Mouse (Mus musculus): ENCODE measurements at regions not wholly inside any gene's neighbourhood (a gene's known extent, or its start where the extent isn't known, plus 50 kb on each side); places are given as distances from the start of the nearest gene placed in this dataset.

- no peak for DNase-seq (ENCODE audit: low spot score)
- Histone ChIP-seq H3K36me3 (replicated peaks) (no peaks in the 10 kb centered on the region), H3K4me1 (no peaks in the 10 kb centered on the region), H3K9me3 (no peaks in the 10 kb centered on the region), H3K27me3 (replicated peaks; ENCODE audit: low read depth, poor library complexity, severe bottlenecking) (no peaks in the 10 kb centered on the region), H3K27ac (replicated peaks) (no peak overlapping the region), H3K4me3 (no peak overlapping the region)
Measured at GRCm38 (mm10) chr2:143332071-143332470, 213.9 kb upstream of the Pcsk2 start.

GRCm38 (mm10) chr2:143340364-143340763, 205.6 kb upstream of the Pcsk2 start:
- Histone ChIP-seq H3K4me3 (no peak overlapping the region), H3K27ac (replicated peaks) (no peak overlapping the region), H3K4me1 (no peaks in the 10 kb centered on the region), H3K9me3 (no peaks in the 10 kb centered on the region), H3K27me3 (replicated peaks; ENCODE audit: low read depth, poor library complexity, severe bottlenecking) (no peaks in the 10 kb centered on the region), H3K36me3 (replicated peaks) (no peaks in the 10 kb centered on the region)
- DNase-seq (ENCODE audit: low spot score), result no peak
- 79% methylated on average over 5 of the region's 5 CpGs for WGBS

GRCm38 (mm10) chr2:143364193-143364592, 181.8 kb upstream of the Pcsk2 start:
- Histone ChIP-seq H3K9me3 (no peaks in the 10 kb centered on the region), H3K4me3 (no peak overlapping the region), H3K36me3 (replicated peaks) (no peaks in the 10 kb centered on the region), H3K27me3 (replicated peaks; ENCODE audit: low read depth, poor library complexity, severe bottlenecking) (no peaks in the 10 kb centered on the region), H3K27ac (replicated peaks) (no peak overlapping the region), H3K4me1 (no peaks in the 10 kb centered on the region)
- WGBS, result 88% methylated on average over 6 of the region's 6 CpGs
- no peak for DNase-seq (ENCODE audit: low spot score)

- DNase-seq (ENCODE audit: low spot score), result no peak
- H3K9me3 ChIP-seq, result no peaks in the 10 kb centered on the region
- no peak overlapping the region for H3K27ac ChIP-seq (replicated peaks)
- no peaks in the 10 kb centered on the region for H3K36me3 ChIP-seq (replicated peaks)
- H3K4me3 ChIP-seq, result no peak overlapping the region
- H3K27me3 ChIP-seq (replicated peaks; ENCODE audit: low read depth, poor library complexity, severe bottlenecking), result no peaks in the 10 kb centered on the region
- H3K4me1 ChIP-seq, result no peaks in the 10 kb centered on the region
- WGBS, result 94% methylated on average over 5 of the region's 5 CpGs
Measured at GRCm38 (mm10) chr2:143365976-143366375, 180.0 kb upstream of the Pcsk2 start.

All from embryonic facial prominence, embryonic 10.5 days (tissue).